10 mouse cellular contexts compared by ENCODE assay signal in genomic region chr5:24611366-24612301, GRCm38 (mm10). TPM values are rescaled to one million over a fixed set of nuclear protein-coding genes. Genes with fewer than 3 reads are reported as not detected.
DNase-seq lines count a peak whose midpoint lies in the region; ATAC-seq and TF ChIP-seq lines count a peak whose summit lies in the region.
"Had no signal": no experiment of that assay in that cellular context is flagged by ENCODE, and none has a peak within 500 bp of the region (broad histone marks: within the 10 kb centered on the region; RNA-seq: fewer than 3 reads in every experiment).

No protein-coding gene starts in this region.

- no peaks in the 10 kb centered on the region for H3K9me3 ChIP-seq in neural tube, embryonic 12.5 days
- no peaks in the 10 kb centered on the region for H3K9me3 ChIP-seq in heart, embryonic 12.5 days (replicated peaks)
- no peaks in the 10 kb centered on the region for H3K9me3 ChIP-seq in limb, embryonic 13.5 days
- H3K9me3 ChIP-seq in liver, postnatal 0 days (ENCODE audit: low read length): no peaks in the 10 kb centered on the region

- no peaks in the 10 kb centered on the region for H3K36me3 ChIP-seq in neural tube, embryonic 12.5 days
- no peaks in the 10 kb centered on the region for H3K36me3 ChIP-seq in heart, embryonic 12.5 days
- H3K36me3 ChIP-seq in limb, embryonic 13.5 days: no peaks in the 10 kb centered on the region
- no peaks in the 10 kb centered on the region for H3K36me3 ChIP-seq in liver, postnatal 0 days (replicated peaks; ENCODE audit: insufficient read depth, low read length)

- H3K9ac ChIP-seq in neural tube, embryonic 12.5 days: no peak overlapping the region
- H3K9ac ChIP-seq in heart, embryonic 12.5 days: no peak overlapping the region
- peak overlapping the region; percentile 5; the same call in 1 of the 2 replicates for H3K9ac ChIP-seq in limb, embryonic 13.5 days
- H3K9ac ChIP-seq in liver, postnatal 0 days (replicated peaks): no peak overlapping the region
- H3K9ac ChIP-seq: liver, embryonic 14.5 days had no signal

- no peaks in the 10 kb centered on the region for H3K27me3 ChIP-seq in neural tube, embryonic 12.5 days (replicated peaks)
- H3K27me3 ChIP-seq in cerebellum, adult 2 months (ENCODE audit: control insufficient read depth, insufficient read depth, low read length): no peaks in the 10 kb centered on the region
- H3K27me3 ChIP-seq in heart, embryonic 12.5 days (replicated peaks): peaks cover 7% of the 10 kb centered on the region; the same call in 1 of the 2 replicates
- H3K27me3 ChIP-seq in limb, embryonic 13.5 days: no peaks in the 10 kb centered on the region
- H3K27me3 ChIP-seq in liver, postnatal 0 days (ENCODE audit: insufficient read depth, low read length): peaks cover 13% of the 10 kb centered on the region; the same call in 1 of the 2 replicates

- no peak for DNase-seq in neural tube, embryonic 10.5 days (ENCODE audit: extremely low spot score, low spot score)
- DNase-seq in cerebellum, adult 2 months: peak; percentile 83 to 86
- no peak for DNase-seq in liver, postnatal 0 days
- DNase-seq in right cerebral cortex, postnatal 25 days: no peak
- DNase-seq in embryo, embryonic 9.5 days (ENCODE audit: extremely low spot score): no peak

- no peak overlapping the region for H3K27ac ChIP-seq in neural tube, embryonic 12.5 days
- H3K27ac ChIP-seq in cerebellum, adult 2 months (ENCODE audit: insufficient read depth, low read length): no peak overlapping the region
- H3K27ac ChIP-seq in heart, embryonic 12.5 days (ENCODE audit: poor library complexity, severe bottlenecking): no peak overlapping the region
- H3K27ac ChIP-seq in limb, embryonic 13.5 days: no peak overlapping the region
- no peak overlapping the region for H3K27ac ChIP-seq in liver, postnatal 0 days (ENCODE audit: low read depth)
- H3K27ac ChIP-seq: heart, adult 2 months; liver, embryonic 14.5 days had no signal

- TF ChIP-seq POLR2A in cerebellum, adult 2 months (IDR thresholded peaks at IDR 0.05; ENCODE audit: borderline replicate concordance, insufficient read depth, low read length): no peak

- 48% methylated on average over 7 of the region's 7 CpGs for WGBS in neural tube, embryonic 12.5 days
- WGBS in cerebellum, adult 2 months: 22% methylated on average over 7 of the region's 7 CpGs
- 56% methylated on average over 7 of the region's 7 CpGs for WGBS in heart, embryonic 12.5 days
- 49% methylated on average over 7 of the region's 7 CpGs for whole genome bisulfite sequencing in limb, embryonic 13.5 days
- 67% methylated on average over 7 of the region's 7 CpGs for WGBS in liver, postnatal 0 days (ENCODE audit: insufficient replicate concordance)

- peak; percentile 55 for ATAC-seq in neural tube, embryonic 12.5 days (ENCODE audit: low FRiP score, low read depth)
- 0 out of 2 replicates have a peak, but pooled peaks have one; percentile 15 for ATAC-seq in heart, embryonic 12.5 days (ENCODE audit: insufficient number of reproducible peaks, low FRiP score)
- ATAC-seq in limb, embryonic 13.5 days (ENCODE audit: low FRiP score, low read depth): peak; percentile 54; the same call in 1 of the 2 replicates
- no peak for ATAC-seq in liver, postnatal 0 days

- no peak overlapping the region for H3K4me3 ChIP-seq in neural tube, embryonic 12.5 days
- H3K4me3 ChIP-seq in cerebellum, adult 2 months (replicated peaks; ENCODE audit: insufficient read depth, low read depth, low read length): no peak overlapping the region
- H3K4me3 ChIP-seq in heart, embryonic 12.5 days: no peak overlapping the region
- no peak overlapping the region for H3K4me3 ChIP-seq in limb, embryonic 13.5 days
- H3K4me3 ChIP-seq in liver, postnatal 0 days (ENCODE audit: low read depth, low read length): no peak overlapping the region
- H3K4me3 ChIP-seq: heart, adult 2 months had no signal

- no peak overlapping the region for H3K4me2 ChIP-seq in neural tube, embryonic 12.5 days (replicated peaks)
- no peak overlapping the region for H3K4me2 ChIP-seq in heart, embryonic 12.5 days
- H3K4me2 ChIP-seq in limb, embryonic 13.5 days (replicated peaks): no peak overlapping the region
- no peak overlapping the region for H3K4me2 ChIP-seq in liver, postnatal 0 days (ENCODE audit: low read depth, low read length)

- TF ChIP-seq EP300 in liver, postnatal 0 days (IDR thresholded peaks at IDR 0.05; ENCODE audit: low read depth): no peak

- H3K4me1 ChIP-seq in neural tube, embryonic 12.5 days: peaks cover 21% of the 10 kb centered on the region
- H3K4me1 ChIP-seq in cerebellum, adult 2 months (ENCODE audit: control insufficient read depth, insufficient read depth, low read length): peaks cover 22% of the 10 kb centered on the region
- H3K4me1 ChIP-seq in heart, embryonic 12.5 days (replicated peaks): peaks cover 34% of the 10 kb centered on the region
- peaks cover 23% of the 10 kb centered on the region for H3K4me1 ChIP-seq in limb, embryonic 13.5 days
- H3K4me1 ChIP-seq in liver, postnatal 0 days (ENCODE audit: insufficient read depth): no peaks in the 10 kb centered on the region

- no peak for TF ChIP-seq CTCF in cerebellum, adult 2 months (IDR thresholded peaks at IDR 0.05; ENCODE audit: borderline replicate concordance, insufficient read depth, low read depth, low read length)
- no peak for TF ChIP-seq CTCF in liver, postnatal 0 days (IDR thresholded peaks at IDR 0.05; ENCODE audit: low read depth)

RNA-seq across cellular contexts. Expression of gene Smarcd3, which starts 12.6 kb away (rescaled TPM):
- 82.2 and 90.6 TPM in 2 replicates for polyA plus RNA-seq in neural tube, embryonic 12.5 days (2016; fragmentation: Nextera tagmentation; extraction: Ambion mirVana)
- polyA plus RNA-seq in cerebellum, adult 2 months (2012; rRNA removed): 89.9 and 102 TPM in 2 replicates
- polyA plus RNA-seq in heart, embryonic 12.5 days (2016; fragmentation: Nextera tagmentation; extraction: Ambion mirVana): 86.4 and 90.3 TPM in 2 replicates
- 51.2 and 51.3 TPM in 2 replicates for polyA plus RNA-seq in limb, embryonic 13.5 days (2015; fragmentation: Nextera tagmentation; extraction: Ambion mirVana)
- 0.80 and 0.84 TPM in 2 replicates for polyA plus RNA-seq in liver, postnatal 0 days (2015; fragmentation: Nextera tagmentation; extraction: Ambion mirVana)

RNA-seq across cellular contexts. Expression of gene Chpf2, which starts 25.1 kb away (rescaled TPM):
- polyA plus RNA-seq in neural tube, embryonic 12.5 days (2016; fragmentation: Nextera tagmentation; extraction: Ambion mirVana): 19.8 and 21.6 TPM in 2 replicates
- polyA plus RNA-seq in cerebellum, adult 2 months (2012; rRNA removed): 46.3 and 48.9 TPM in 2 replicates
- polyA plus RNA-seq in heart, embryonic 12.5 days (2016; fragmentation: Nextera tagmentation; extraction: Ambion mirVana): 20.1 and 22.8 TPM in 2 replicates
- polyA plus RNA-seq in limb, embryonic 13.5 days (2015; fragmentation: Nextera tagmentation; extraction: Ambion mirVana): 31.6 and 33.3 TPM in 2 replicates
- 13.8 and 15.9 TPM in 2 replicates for polyA plus RNA-seq in liver, postnatal 0 days (2015; fragmentation: Nextera tagmentation; extraction: Ambion mirVana)

RNA-seq across cellular contexts. Expression of gene Abcf2, which starts 34.4 kb away (rescaled TPM):
- polyA plus RNA-seq in neural tube, embryonic 12.5 days (2016; fragmentation: Nextera tagmentation; extraction: Ambion mirVana): 114 and 123 TPM in 2 replicates
- 101 TPM in 2 replicates for polyA plus RNA-seq in cerebellum, adult 2 months (2012; rRNA removed)
- 79.0 and 80.6 TPM in 2 replicates for polyA plus RNA-seq in heart, embryonic 12.5 days (2016; fragmentation: Nextera tagmentation; extraction: Ambion mirVana)
- polyA plus RNA-seq in limb, embryonic 13.5 days (2015; fragmentation: Nextera tagmentation; extraction: Ambion mirVana): 120 and 128 TPM in 2 replicates
- 24.9 and 26.4 TPM in 2 replicates for polyA plus RNA-seq in liver, postnatal 0 days (2015; fragmentation: Nextera tagmentation; extraction: Ambion mirVana)

RNA-seq across cellular contexts. Expression of gene 4931409K22Rik, which starts 55.0 kb away (rescaled TPM):
- 0.15 and 0.20 TPM in 2 replicates for polyA plus RNA-seq in neural tube, embryonic 12.5 days (2016; fragmentation: Nextera tagmentation; extraction: Ambion mirVana)
- polyA plus RNA-seq in cerebellum, adult 2 months (2012; rRNA removed): not detected in 2 replicates
- polyA plus RNA-seq in heart, embryonic 12.5 days (2016; fragmentation: Nextera tagmentation; extraction: Ambion mirVana): not detected in 2 replicates
- 0.17 and 0.49 TPM in 2 replicates for polyA plus RNA-seq in limb, embryonic 13.5 days (2015; fragmentation: Nextera tagmentation; extraction: Ambion mirVana)
- polyA plus RNA-seq in liver, postnatal 0 days (2015; fragmentation: Nextera tagmentation; extraction: Ambion mirVana): not detected in 2 replicates
- polyA plus RNA-seq: liver, embryonic 14.5 days had no signal

Comparison
In these comparisons a context has a peak if more than half of its experiments do, and no peak if none do; other contexts are left out.
1. DNase-seq: peak in cerebellum, adult 2 months (2 of 2); none in neural tube, embryonic 10.5 days (single experiment), liver, postnatal 0 days (single experiment), right cerebral cortex, postnatal 25 days (single experiment) and embryo, embryonic 9.5 days (single experiment).
2. RNA of gene Smarcd3, which starts 12.6 kb away (polyA plus RNA-seq): 89.9 to 102 TPM in cerebellum, adult 2 months, 82.2 to 90.6 TPM in neural tube, embryonic 12.5 days, 86.4 to 90.3 TPM in heart, embryonic 12.5 days and 51.2 to 51.3 TPM in limb, embryonic 13.5 days; 0.80 to 0.84 TPM in liver, postnatal 0 days; every median in the first group is over 10 times any median in the second.